28 mouse cellular contexts compared by ENCODE assay signal in genomic region chr13:30711711-30712110, GRCm38 (mm10). TPM values are rescaled to one million over a fixed set of nuclear protein-coding genes. Genes with fewer than 3 reads are reported as not detected.
"Had no signal": no experiment of that assay in that cellular context is flagged by ENCODE, and none has a peak within 500 bp of the region (broad histone marks: within the 10 kb centered on the region; RNA-seq: fewer than 3 reads in every experiment).

No protein-coding gene starts in this region.

- H3K27ac ChIP-seq: heart, embryonic 13.5 days; heart, embryonic 15.5 days; hindbrain, embryonic 10.5 days; hindbrain, embryonic 12.5 days; hindbrain, embryonic 13.5 days; hindbrain, embryonic 14.5 days; hindbrain, embryonic 15.5 days; hindbrain, postnatal 0 days; intestine, embryonic 15.5 days; kidney, embryonic 15.5 days; kidney, postnatal 0 days; layer of hippocampus, adult 2 months; left cerebral cortex, adult 2 months had no signal

- DNase-seq: heart, postnatal 10 days; heart, postnatal 14 days; heart, postnatal 36 days; heart, postnatal 4 days; kidney, adult 11 months; kidney, adult 18-20 months; kidney, postnatal 10 days; kidney, postnatal 14 days; kidney, postnatal 25 days; layer of hippocampus, adult 9-11 months; layer of hippocampus, postnatal 36 days had no signal

- H3K9me3 ChIP-seq: heart, embryonic 12.5 days; heart, embryonic 13.5 days; heart, embryonic 15.5 days; hindbrain, embryonic 10.5 days; hindbrain, embryonic 12.5 days; hindbrain, embryonic 13.5 days; hindbrain, embryonic 15.5 days; intestine, embryonic 15.5 days; kidney, embryonic 15.5 days had no signal

- H3K36me3 ChIP-seq: hindbrain, embryonic 12.5 days; intestine, embryonic 15.5 days had no signal

- ATAC-seq: inflammation-experienced regulatory T-cells, adult 6 months; intestine, embryonic 15.5 days; intestine, embryonic 16.5 days; intestine, postnatal 0 days had no signal

- H3K4me3 ChIP-seq: heart, embryonic 12.5 days; heart, embryonic 13.5 days; heart, embryonic 15.5 days; hindbrain, embryonic 10.5 days; hindbrain, embryonic 12.5 days; hindbrain, embryonic 13.5 days; hindbrain, embryonic 15.5 days; intestine, embryonic 15.5 days; kidney, embryonic 15.5 days; layer of hippocampus, adult 2 months; left cerebral cortex, adult 2 months had no signal

- H3K4me2 ChIP-seq: heart, embryonic 12.5 days; heart, embryonic 13.5 days; heart, embryonic 15.5 days; hindbrain, embryonic 12.5 days; hindbrain, embryonic 13.5 days; hindbrain, embryonic 14.5 days; hindbrain, embryonic 15.5 days; intestine, embryonic 15.5 days; kidney, embryonic 15.5 days had no signal

- H3K4me1 ChIP-seq: heart, embryonic 12.5 days; heart, embryonic 13.5 days; heart, embryonic 15.5 days; hindbrain, embryonic 12.5 days; hindbrain, embryonic 13.5 days; hindbrain, embryonic 15.5 days; intestine, embryonic 15.5 days had no signal

- H3K27me3 ChIP-seq: heart, embryonic 12.5 days; heart, embryonic 13.5 days; heart, embryonic 15.5 days; hindbrain, embryonic 12.5 days; hindbrain, embryonic 13.5 days; hindbrain, embryonic 15.5 days; intestine, embryonic 15.5 days; kidney, embryonic 15.5 days had no signal

- H3K9ac ChIP-seq: heart, embryonic 12.5 days; heart, embryonic 13.5 days; heart, embryonic 15.5 days; hindbrain, embryonic 12.5 days; hindbrain, embryonic 13.5 days; hindbrain, embryonic 14.5 days; hindbrain, embryonic 15.5 days; intestine, embryonic 15.5 days; kidney, embryonic 15.5 days had no signal

RNA-seq across cellular contexts. Expression of gene Irf4, which starts 37.3 kb away (rescaled TPM):
- total RNA-seq: hindbrain, postnatal 0 days had no signal
- polyA plus RNA-seq: hindbrain, embryonic 10.5 days had no signal
